Mouse (Mus musculus): ENCODE measurements around the gene Snx29.

- TF ChIP-seq CTCF (conservative IDR thresholded peaks at IDR 0.05; ENCODE audit: low read length) (no peak), NANOG (IDR thresholded peaks at IDR 0.05; ENCODE audit: borderline replicate concordance, low read length) (no peak)
Measured at GRCm38 (mm10) chr16:11505492-11506176, 182.9 kb downstream of the Snx29 start.

Measured in E14TG2a.4 (cell line).